Mouse (Mus musculus) heart, postnatal 0 days (tissue): ENCODE measurements around the gene Npepl1.

ENCODE experiments used
- CTCF ChIP-seq: IDR thresholded peaks from 2 replicates; pipeline ENCODE4 v1.5.1; 2016; ENCODE audit warnings: antibody characterized with exemption, control low read depth, low read depth
- EP300 ChIP-seq: IDR thresholded peaks from 2 replicates; pipeline ENCODE4 v1.6.1; 2016; ENCODE audit warnings: antibody characterized with exemption, low read depth

- TF ChIP-seq CTCF (no peak), EP300 (no peak)
Observed at GRCm38 (mm10) chr2:174063074-174063473, 47.1 kb upstream of the Npepl1 start.
